Mouse (Mus musculus) midbrain, embryonic 14.5 days (tissue): Measurements from ENCODE around the gene Vat1. TPM values are rescaled to one million over a fixed set of nuclear protein-coding genes. Genes with fewer than 3 reads are reported as not detected.
"Not testable (repeated sequence)": the region's sequence is repeated elsewhere in the genome, so short reads cannot be mapped to it uniquely, and the experiment has no call there.

Experiments used
- ATAC-seq: fragments of 200-750 bp; cut with Nextera tagmentation; 2 replicates; pipeline ENCODE4 v1.8.0; 2017; ENCODE audit warnings: moderate number of reproducible peaks, moderate library complexity; ENCODE audit not compliant: low FRiP score, low TSS enrichment
- DNase-seq: peaks from one replicate; pipeline ENCODE4 v3.0.0-alpha.2; 2015
- H3K27ac ChIP-seq: fragments of 300-500 bp; sonication (generic); replicated peaks from 2 replicates; pipeline ENCODE4 v1.5.1; 2014; ENCODE audit warnings: mild to moderate bottlenecking, low read depth, low read length, moderate library complexity
- H3K27me3 ChIP-seq: fragments of 300-500 bp; sonication (generic); 2 replicates; pipeline ENCODE4 v1.6.1; 2014; ENCODE audit warnings: low read length, control low read depth, mixed read lengths; ENCODE audit not compliant: control insufficient read depth, insufficient read depth
- H3K36me3 ChIP-seq: fragments of 300-500 bp; sonication (generic); 2 replicates; pipeline ENCODE4 v1.6.1; 2014; ENCODE audit warnings: low read length, control low read depth; ENCODE audit not compliant: control insufficient read depth, insufficient read depth
- H3K4me1 ChIP-seq: fragments of 300-500 bp; sonication (generic); 2 replicates; pipeline ENCODE4 v1.6.1; 2014; ENCODE audit warnings: mild to moderate bottlenecking, antibody characterized with exemption, low read length, control low read depth; ENCODE audit not compliant: control insufficient read depth, insufficient read depth
- H3K4me2 ChIP-seq: fragments of 300-500 bp; sonication (generic); 2 replicates; pipeline ENCODE4 v1.6.1; 2014; ENCODE audit warnings: mild to moderate bottlenecking, low read length, moderate library complexity
- H3K4me3 ChIP-seq: fragments of 300-500 bp; sonication (generic); replicated peaks from 2 replicates; pipeline ENCODE4 v1.5.1; 2014; ENCODE audit warnings: low read depth, low read length
- H3K9ac ChIP-seq: fragments of 300-500 bp; sonication (generic); replicated peaks from 2 replicates; pipeline ENCODE4 v1.6.1; 2014; ENCODE audit warnings: mild to moderate bottlenecking, low read length, moderate library complexity
- H3K9me3 ChIP-seq: fragments of 300-500 bp; sonication (generic); 2 replicates; pipeline ENCODE4 v1.6.1; 2016; ENCODE audit warnings: low read length, control low read depth, mixed read lengths; ENCODE audit not compliant: control insufficient read depth
- WGBS: fragments of 180-500 bp; shearing (Covaris S2); extraction: QIAGEN DNeasy Blood & Tissue Kit; methylation state at CpG from one replicate; pipeline ENCODE4 v1.1.7; 2014; 5-methylcytosine and 5-hydroxymethylcytosine counted together
- polyA plus RNA-seq: library from polyadenylated mRNA; unstranded; fragments of >200 nt; fragmentation: Nextera tagmentation; extraction: Ambion mirVana; gene quantifications from 2 replicates; pipeline ENCODE4 v1.2.1, GENCODE M21; 2014

Gene Vat1
- polyA plus RNA-seq, 1 experiment from 2014 or later = 99.9 TPM

DNA sequence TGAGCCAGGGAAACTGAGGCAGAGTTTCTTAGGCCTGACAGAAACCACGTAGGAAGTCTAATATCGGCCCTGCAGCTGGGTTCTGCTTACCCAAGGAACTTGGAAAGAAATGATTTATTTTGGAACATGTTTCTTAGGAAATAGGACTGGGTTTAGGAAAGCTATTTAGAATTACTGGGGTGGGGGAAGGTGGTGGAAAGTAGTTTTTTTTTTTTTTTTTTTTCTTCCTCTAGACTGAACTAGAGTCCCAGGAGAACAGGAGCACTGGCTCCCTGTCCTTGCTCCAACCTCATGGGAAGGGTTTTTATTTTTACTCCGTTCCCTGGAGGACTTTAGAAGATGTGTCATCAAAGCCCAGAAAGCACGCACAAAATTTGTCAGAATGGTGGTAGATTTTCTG, 3.1 kb upstream of the Vat1 start:
- no peaks in the 10 kb centered on the region for H3K27me3 ChIP-seq
- peak overlapping the region; percentile 79 for H3K9ac ChIP-seq
- H3K9me3 ChIP-seq = no peaks in the 10 kb centered on the region
- H3K36me3 ChIP-seq = peaks cover 9% of the 10 kb centered on the region
- H3K4me2 ChIP-seq = peak overlapping the region; percentile 77
- H3K27ac ChIP-seq = no peak overlapping the region
- H3K4me1 ChIP-seq = peaks cover 24% of the 10 kb centered on the region
- DNase-seq (no peak), ATAC-seq (no peak)
- WGBS = 62% methylated on average over 4 of the region's 4 CpGs
- peak overlapping the region; percentile 81 for H3K4me3 ChIP-seq

DNA sequence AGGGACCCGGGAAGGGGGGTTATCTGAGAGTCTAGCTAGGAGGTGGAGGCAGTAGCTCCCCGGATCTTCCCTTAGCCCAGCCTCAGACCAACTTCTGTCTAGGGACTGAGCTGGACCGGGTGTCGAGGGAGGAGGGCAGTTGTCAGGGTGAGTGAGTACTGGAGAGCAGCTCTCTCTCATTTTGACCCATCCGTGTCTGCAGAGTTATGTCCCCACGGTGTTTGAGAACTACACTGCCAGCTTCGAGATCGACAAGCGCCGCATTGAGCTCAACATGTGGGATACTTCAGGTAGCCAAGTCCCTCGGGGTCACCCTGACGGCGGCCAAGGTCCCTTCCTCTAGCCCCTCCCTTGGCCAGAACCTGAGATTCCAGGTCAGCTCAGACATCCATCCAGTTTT, 2.7 kb upstream of the Vat1 start:
- no peaks in the 10 kb centered on the region for H3K27me3 ChIP-seq
- ATAC-seq (no peak), DNase-seq (no peak)
- peaks cover 28% of the 10 kb centered on the region for H3K4me1 ChIP-seq
- peak overlapping the region; percentile 81 for H3K4me3 ChIP-seq
- peaks cover 9% of the 10 kb centered on the region for H3K36me3 ChIP-seq
- H3K27ac ChIP-seq = peak overlapping the region; percentile 85
- H3K4me2 ChIP-seq = peak overlapping the region; percentile 77
- H3K9me3 ChIP-seq = no peaks in the 10 kb centered on the region
- peak overlapping the region; percentile 79 for H3K9ac ChIP-seq
- 4% methylated on average over 13 of the region's 13 CpGs for WGBS

DNA sequence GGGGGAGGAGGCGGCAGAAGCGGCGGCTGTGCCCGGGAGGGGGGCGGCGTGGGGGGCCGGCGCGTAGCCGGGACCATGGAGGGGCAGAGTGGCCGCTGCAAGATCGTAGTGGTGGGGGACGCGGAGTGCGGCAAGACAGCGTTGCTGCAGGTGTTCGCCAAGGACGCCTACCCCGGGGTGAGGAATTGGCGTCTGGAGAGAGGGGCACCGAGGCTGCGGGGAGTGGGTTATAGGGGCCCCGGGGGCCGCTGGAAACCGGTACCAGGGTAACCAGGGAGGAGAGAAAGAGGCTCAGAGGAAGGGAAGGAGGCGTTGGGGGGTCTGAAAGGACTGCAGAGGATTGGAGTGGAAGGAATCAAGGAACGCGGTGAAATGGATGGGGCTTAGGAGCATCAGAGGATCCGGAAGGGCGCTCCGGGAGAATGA, 2.2 kb upstream of the Vat1 start:
- peak; percentile 41 for ATAC-seq
- under 1% methylated on average over 31 of the region's 31 CpGs for WGBS

DNA sequence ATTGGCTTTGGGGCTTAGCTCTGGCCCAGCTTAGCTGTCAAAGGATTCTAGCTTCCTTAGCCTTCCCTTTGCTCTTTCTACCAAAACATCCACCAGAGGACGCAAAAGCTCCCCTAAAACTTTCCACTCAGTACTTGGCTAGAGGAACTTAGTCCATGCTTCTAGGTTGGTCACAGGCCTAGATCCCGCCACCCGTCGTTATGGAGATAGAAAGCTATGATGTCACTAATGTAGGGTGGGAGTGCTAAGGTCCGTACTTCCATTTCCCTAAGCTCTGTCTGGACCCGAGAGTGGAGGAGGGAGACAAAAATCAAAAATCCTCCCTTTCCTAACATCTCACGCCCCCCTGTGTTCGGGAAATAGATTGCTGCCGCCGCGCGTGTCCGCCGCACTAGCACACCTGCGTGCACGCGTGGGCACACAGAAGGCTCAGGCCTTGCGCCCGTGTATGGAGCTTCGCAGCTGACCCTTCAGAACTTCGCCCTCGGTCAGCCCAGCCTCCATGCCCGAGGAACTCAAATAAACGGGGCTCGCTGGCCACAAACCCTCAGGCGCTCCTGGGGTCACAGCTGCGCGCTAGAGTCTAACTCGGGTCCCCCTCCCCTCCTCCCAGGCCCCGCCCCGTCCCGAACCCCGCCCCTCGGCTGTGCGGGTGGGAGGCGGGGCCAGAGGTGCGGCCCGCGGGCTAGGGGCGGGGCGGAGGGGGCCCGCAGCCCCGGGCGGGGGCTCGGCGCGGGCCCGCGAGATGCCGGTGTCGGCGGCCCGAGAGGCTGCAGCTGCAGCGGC, 1.6 kb upstream of the Vat1 start:
- Histone ChIP-seq H3K9me3 (no peaks in the 10 kb centered on the region), H3K4me2 (peak overlapping the region; percentile 77), H3K4me1 (peaks cover 37% of the 10 kb centered on the region), H3K4me3 (peak overlapping the region; percentile 81), H3K36me3 (peaks cover 13% of the 10 kb centered on the region), H3K9ac (peak overlapping the region; percentile 79), H3K27ac (peak overlapping the region; percentile 85), H3K27me3 (no peaks in the 10 kb centered on the region)
- ATAC-seq (peak; percentile 77), DNase-seq (peak; percentile 91)
- WGBS = under 1% methylated on average over 54 of the region's 54 CpGs

More for the DNA sequence above, 2.2 kb upstream of the Vat1 start:
- Histone ChIP-seq H3K4me3 (peak overlapping the region; percentile 81), H3K4me2 (peak overlapping the region; percentile 77), H3K27ac (peak overlapping the region; percentile 85), H3K9me3 (no peaks in the 10 kb centered on the region), H3K36me3 (peaks cover 9% of the 10 kb centered on the region), H3K4me1 (peaks cover 32% of the 10 kb centered on the region), H3K27me3 (no peaks in the 10 kb centered on the region), H3K9ac (peak overlapping the region; percentile 79)
- DNase-seq = peak; percentile 68

DNA sequence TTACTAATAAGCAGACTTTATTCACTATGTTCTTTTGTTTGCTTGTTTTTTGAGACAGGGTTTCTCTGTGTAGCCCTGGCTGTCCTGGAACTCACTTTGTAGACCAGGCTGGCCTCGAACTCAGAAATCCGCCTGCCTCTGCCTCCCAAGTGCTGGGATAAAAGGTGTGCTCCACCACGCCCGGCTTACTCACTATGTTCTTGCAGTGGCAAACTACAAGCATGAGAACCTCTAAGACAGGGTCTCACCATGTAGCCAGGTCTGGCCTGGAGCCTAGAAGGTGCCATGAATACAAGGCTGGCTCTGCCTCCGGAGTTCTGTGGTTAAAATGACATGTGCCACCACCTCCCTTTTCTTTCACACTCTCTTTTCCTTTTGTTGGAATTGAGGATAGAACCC, 521 bp upstream of the Vat1 start:
- ATAC-seq, H3K27ac ChIP-seq, DNase-seq, H3K9ac ChIP-seq, H3K9me3 ChIP-seq, H3K27me3 ChIP-seq: not testable (repeated sequence)
- H3K4me2 ChIP-seq = peak overlapping the region; percentile 76
- 57% methylated on average over 5 of the region's 5 CpGs for WGBS
- peaks cover 24% of the 10 kb centered on the region for H3K36me3 ChIP-seq
- H3K4me3 ChIP-seq = peak overlapping the region; percentile 98
- peaks cover 45% of the 10 kb centered on the region for H3K4me1 ChIP-seq

DNA sequence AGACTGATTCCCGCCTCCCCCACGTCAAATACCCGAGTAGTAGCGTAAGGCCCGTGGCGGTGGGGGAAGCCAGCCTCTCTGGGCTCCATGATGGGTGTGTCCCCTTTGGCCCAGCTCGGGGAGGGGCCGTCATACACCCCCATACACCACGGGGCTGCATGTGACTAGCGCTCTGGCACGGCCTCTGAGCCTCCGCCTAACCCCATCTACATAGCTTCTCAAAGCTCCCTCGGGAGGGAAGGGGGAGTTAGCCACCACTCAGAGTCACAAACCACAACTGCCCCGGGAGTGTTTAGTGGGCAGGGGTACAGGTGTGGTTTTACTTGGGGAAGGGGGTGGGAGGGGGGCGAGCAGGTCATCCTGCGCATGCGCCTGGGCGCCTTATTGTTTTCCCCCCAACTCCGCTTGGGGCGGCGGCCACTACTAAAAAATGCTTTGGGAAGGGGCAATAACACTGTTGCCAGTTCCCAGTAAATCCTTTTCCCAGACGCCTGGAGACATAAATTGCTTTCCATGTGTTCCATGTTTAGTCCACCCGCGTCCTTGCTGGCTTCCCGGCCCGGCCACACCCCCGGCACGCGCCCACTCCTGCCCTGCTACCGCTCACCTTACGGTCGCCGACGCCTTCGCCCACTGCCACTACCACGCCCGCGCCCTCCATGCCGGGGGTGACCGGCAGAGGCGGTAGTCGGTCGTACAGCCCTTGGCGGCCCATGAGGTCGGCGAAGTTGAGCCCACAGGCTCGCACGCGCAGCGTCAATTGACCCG, 745 bp downstream of the Vat1 start:
- DNase-seq = peak; percentile 84

DNA sequence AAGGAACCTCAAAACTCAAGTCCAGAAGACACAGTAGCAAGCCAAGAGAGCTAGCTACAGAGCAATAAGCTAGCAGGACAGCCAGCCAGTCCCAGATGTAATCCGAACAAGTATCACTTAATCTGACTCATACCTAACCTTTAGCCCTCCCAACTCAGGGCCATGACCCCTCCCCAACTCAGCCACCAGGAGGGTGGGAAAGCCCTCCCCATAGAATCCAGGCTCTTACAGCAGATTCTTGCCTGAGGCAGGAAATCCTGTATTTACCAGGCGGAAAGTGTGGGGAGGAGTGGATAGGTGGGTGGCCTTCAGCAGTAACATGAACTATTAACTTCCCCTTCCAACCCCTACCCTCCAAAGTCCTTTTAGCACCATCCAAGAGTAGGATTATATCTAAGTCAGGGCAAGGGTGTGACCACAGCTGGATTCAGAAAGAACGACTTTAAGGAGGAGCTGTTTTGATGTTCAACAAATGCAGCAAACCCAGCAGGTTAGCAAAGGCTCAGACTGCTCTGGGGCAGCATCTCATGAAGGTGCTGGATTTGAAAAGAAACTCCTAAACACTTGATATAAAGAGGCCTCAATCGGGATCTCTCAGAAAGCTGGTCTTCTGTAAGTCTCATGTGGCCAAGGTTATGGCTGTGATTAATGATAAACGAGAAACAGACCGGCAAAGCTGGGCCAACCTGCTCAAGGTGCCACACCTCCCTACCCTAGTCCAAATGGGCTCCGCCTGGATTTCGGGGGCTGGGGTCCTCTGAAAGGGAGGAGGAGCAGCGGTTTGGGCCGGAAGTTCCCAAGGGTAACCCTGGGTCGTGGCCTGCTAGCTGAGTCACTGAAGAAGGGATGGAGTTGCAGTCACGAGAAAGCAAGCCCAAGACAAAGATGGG, 1.6 kb downstream of the Vat1 start, which contains the start of gene Rnd2:
Gene Rnd2 (plus strand): TSS at position 789 of the 890 bp plus-strand sequence.
- Histone ChIP-seq H3K27ac (peak within 1 kb of the TSS; percentile 91), H3K4me1 (peaks cover 45% of the 10 kb centered on the region), H3K9ac (peak within 1 kb of the TSS; percentile 90), H3K4me2 (peak within 1 kb of the TSS; percentile 76), H3K4me3 (peak within 1 kb of the TSS; percentile 98), H3K9me3 (no peaks in the 10 kb centered on the region), H3K36me3 (peaks cover 35% of the 10 kb centered on the region), H3K27me3 (no peaks in the 10 kb centered on the region)
- no peak for DNase-seq
- WGBS = 17% methylated on average over 12 of the region's 12 CpGs
- ATAC-seq = no peak

More for the DNA sequence above, 745 bp downstream of the Vat1 start:
- peaks cover 27% of the 10 kb centered on the region for H3K36me3 ChIP-seq
- 1% methylated on average over 51 of the region's 51 CpGs for WGBS
- peak overlapping the region; percentile 98 for H3K4me3 ChIP-seq
- H3K9ac ChIP-seq = peak overlapping the region; percentile 90
- H3K27ac ChIP-seq = peak overlapping the region; percentile 91
- peak overlapping the region; percentile 76 for H3K4me2 ChIP-seq
- no peaks in the 10 kb centered on the region for H3K27me3 ChIP-seq
- H3K9me3 ChIP-seq = no peaks in the 10 kb centered on the region
- peaks cover 45% of the 10 kb centered on the region for H3K4me1 ChIP-seq
- peak; percentile 41 for ATAC-seq
